Mouse (Mus musculus) ES-Bruce4 (cell line): ENCODE measurements around the gene Dvl3. TPM values are rescaled to one million over a fixed set of nuclear protein-coding genes. Genes with fewer than 3 reads are reported as not detected.

Experiments used
- H3K27ac ChIP-seq: 2 replicates; pipeline ENCODE4 v1.5.1; 2012; ENCODE audit warnings: low read length, inconsistent platforms; ENCODE audit not compliant: insufficient read depth
- H3K27me3 ChIP-seq: 2 replicates; pipeline ENCODE4 v1.6.1; 2012; ENCODE audit warnings: mild to moderate bottlenecking, low read length, inconsistent platforms; ENCODE audit not compliant: control insufficient read depth, poor library complexity, insufficient read depth, severe bottlenecking
- H3K36me3 ChIP-seq: 2 replicates; pipeline ENCODE4 v1.6.1; 2012; ENCODE audit warnings: inconsistent platforms, mild to moderate bottlenecking, low read length, moderate library complexity; ENCODE audit not compliant: control insufficient read depth, poor library complexity, insufficient read depth, severe bottlenecking
- H3K4me1 ChIP-seq: one replicate; pipeline ENCODE4 v1.8.1; 2011; ENCODE audit warnings: low read length; ENCODE audit not compliant: control insufficient read depth, insufficient read depth
- H3K4me3 ChIP-seq: 2 replicates; pipeline ENCODE4 v1.5.1; 2011; ENCODE audit warnings: low read depth, mild to moderate bottlenecking, low read length
- H3K9ac ChIP-seq: 2 replicates; pipeline ENCODE4 v1.6.1; 2012; ENCODE audit warnings: low read depth, mild to moderate bottlenecking, inconsistent platforms; ENCODE audit not compliant: poor library complexity, severe bottlenecking
- H3K9me3 ChIP-seq: replicated peaks from 2 replicates; pipeline ENCODE4 v1.6.1; 2012; ENCODE audit warnings: mild to moderate bottlenecking, low read length, inconsistent platforms; ENCODE audit not compliant: control insufficient read depth, poor library complexity, insufficient read depth, severe bottlenecking
- CTCF ChIP-seq: IDR thresholded peaks from one replicate; pipeline ENCODE4 v1.8.1; 2011; ENCODE audit warnings: low read depth, low read length
- EP300 ChIP-seq: IDR thresholded peaks from 2 replicates; pipeline ENCODE4 v1.6.1; 2011; ENCODE audit warnings: low read depth, low read length; ENCODE audit not compliant: insufficient read depth
- POLR2A ChIP-seq: IDR thresholded peaks from one replicate; pipeline ENCODE4 v1.8.1; 2011; ENCODE audit warnings: low read length; ENCODE audit not compliant: insufficient read depth
- polyA plus RNA-seq: library from polyadenylated mRNA; stranded (reverse); fragments of >200 nt; gene quantifications from 2 replicates; pipeline ENCODE4 v1.2.4, GENCODE M21; 2011; ENCODE audit warnings: low read depth; ENCODE audit not compliant: missing spikeins, insufficient read depth, insufficient read length

Gene Dvl3
- polyA plus RNA-seq, 1 experiment = 37.9 TPM

- H3K9ac ChIP-seq = peak overlapping the region; percentile 23
- TF ChIP-seq EP300 (no peak), CTCF (no peak), POLR2A (no peak)
- H3K4me1 ChIP-seq = no peaks in the 10 kb centered on the region
- no peaks in the 10 kb centered on the region for H3K9me3 ChIP-seq
- no peaks in the 10 kb centered on the region for H3K27me3 ChIP-seq
- H3K4me3 ChIP-seq = peak overlapping the region; percentile 40
- peaks cover 32% of the 10 kb centered on the region for H3K36me3 ChIP-seq
- peak overlapping the region; percentile 46 for H3K27ac ChIP-seq
Measured at GRCm38 (mm10) chr16:20547423-20547822, 30.6 kb downstream of the Dvl3 start.

- peak within 1 kb of the TSS; percentile 84 for H3K4me3 ChIP-seq
- no peaks in the 10 kb centered on the region for H3K9me3 ChIP-seq
- peaks cover 31% of the 10 kb centered on the region for H3K36me3 ChIP-seq
- TF ChIP-seq CTCF (no peak), POLR2A (peak; percentile 44), EP300 (peak; percentile 48; the same call in 1 of the 2 replicates)
- no peaks in the 10 kb centered on the region for H3K4me1 ChIP-seq
- peak within 1 kb of the TSS; percentile 57 for H3K9ac ChIP-seq
- H3K27ac ChIP-seq = peak within 1 kb of the TSS; percentile 46
- no peaks in the 10 kb centered on the region for H3K27me3 ChIP-seq
Measured at GRCm38 (mm10) chr16:20548096-20548948, 31.5 kb downstream of the Dvl3 start, which contains the start of gene Abcf3. Gene Abcf3, plus strand, starts transcription at chr16:20548577.

GRCm38 (mm10) chr16:20549161-20549560 lies 32.4 kb downstream of the Dvl3 start:
- Histone ChIP-seq H3K4me1 (no peaks in the 10 kb centered on the region), H3K36me3 (peaks cover 28% of the 10 kb centered on the region), H3K27ac (no peak overlapping the region), H3K4me3 (peak overlapping the region; percentile 84), H3K9ac (peak overlapping the region; percentile 57), H3K9me3 (no peaks in the 10 kb centered on the region), H3K27me3 (no peaks in the 10 kb centered on the region)
- TF ChIP-seq CTCF (no peak), POLR2A (no peak), EP300 (no peak)

GRCm38 (mm10) chr16:20551691-20552090 lies 34.9 kb downstream of the Dvl3 start:
- no peaks in the 10 kb centered on the region for H3K4me1 ChIP-seq
- TF ChIP-seq CTCF (no peak), EP300 (no peak), POLR2A (no peak)
- no peaks in the 10 kb centered on the region for H3K9me3 ChIP-seq
- H3K27me3 ChIP-seq = no peaks in the 10 kb centered on the region
- peaks cover 30% of the 10 kb centered on the region for H3K36me3 ChIP-seq
- no peak overlapping the region for H3K4me3 ChIP-seq
- no peak overlapping the region for H3K9ac ChIP-seq
- H3K27ac ChIP-seq = no peak overlapping the region

- no peak overlapping the region for H3K27ac ChIP-seq
- H3K36me3 ChIP-seq = peaks cover 30% of the 10 kb centered on the region
- no peaks in the 10 kb centered on the region for H3K4me1 ChIP-seq
- no peak overlapping the region for H3K4me3 ChIP-seq
- H3K27me3 ChIP-seq = no peaks in the 10 kb centered on the region
- H3K9ac ChIP-seq = no peak overlapping the region
- TF ChIP-seq CTCF = no peak
- no peaks in the 10 kb centered on the region for H3K9me3 ChIP-seq
Measured at GRCm38 (mm10) chr16:20552594-20552993, 35.8 kb downstream of the Dvl3 start.

- Histone ChIP-seq H3K27me3 (no peaks in the 10 kb centered on the region), H3K36me3 (peaks cover 36% of the 10 kb centered on the region), H3K4me3 (no peak overlapping the region), H3K9me3 (no peaks in the 10 kb centered on the region), H3K27ac (no peak overlapping the region), H3K4me1 (no peaks in the 10 kb centered on the region), H3K9ac (no peak overlapping the region)
- no peak for TF ChIP-seq EP300
- TF ChIP-seq CTCF = no peak
- TF ChIP-seq POLR2A = no peak
Measured at GRCm38 (mm10) chr16:20555000-20555399, 38.2 kb downstream of the Dvl3 start.
